Mouse (Mus musculus) spleen, adult 12 weeks (tissue): ENCODE data around the gene Trim25.

ENCODE experiments used
- DNase-seq: peaks from one replicate; pipeline ENCODE4 v3.0.0; 2022; ENCODE audit warnings: low spot score

Trim25 gene

GRCm38 (mm10) chr11:88998974-88999722 lies at the start of gene Trim25:
TSS of gene Trim25 (plus strand) at chr11:88999376.
- DNase-seq, result peak; percentile 92

GRCm38 (mm10) chr11:88949802-88950639 lies 49.2 kb upstream of the Trim25 start:
- DNase-seq, result no peak

GRCm38 (mm10) chr11:88950640-88951250 lies 48.4 kb upstream of the Trim25 start:
- DNase-seq, result no peak

- no peak for DNase-seq
These were observed 47.6 kb upstream of the Trim25 start for GRCm38 (mm10) chr11:88951576-88951975.

GRCm38 (mm10) chr11:88952117-88952516 lies 47.1 kb upstream of the Trim25 start:
- no peak for DNase-seq

GRCm38 (mm10) chr11:88953582-88953981 lies 45.6 kb upstream of the Trim25 start:
- no peak for DNase-seq

GRCm38 (mm10) chr11:88954803-88955202 lies 44.4 kb upstream of the Trim25 start:
- peak; percentile 19 for DNase-seq

GRCm38 (mm10) chr11:88955217-88955969 lies 43.8 kb upstream of the Trim25 start, which contains the start of gene Scpep1:
TSS of gene Scpep1 (minus strand) at chr11:88955465.
- DNase-seq, result peak; percentile 94

- no peak for DNase-seq
These were observed 40.3 kb upstream of the Trim25 start for GRCm38 (mm10) chr11:88958851-88959250.

- no peak for DNase-seq
These were observed 32.3 kb upstream of the Trim25 start, which contains the start of gene Elobl for GRCm38 (mm10) chr11:88966881-88967361. TSS of gene Elobl (minus strand) at chr11:88966931.

- peak; percentile 26 for DNase-seq
These were observed 28.9 kb upstream of the Trim25 start, which contains the start of gene Coil for GRCm38 (mm10) chr11:88970202-88970732. TSS of gene Coil (plus strand) at chr11:88970252.

- peak; percentile 78 for DNase-seq
These were observed 25.1 kb upstream of the Trim25 start for GRCm38 (mm10) chr11:88973776-88974701.

- DNase-seq, result no peak
These were observed 22.9 kb upstream of the Trim25 start for GRCm38 (mm10) chr11:88976320-88976719.

GRCm38 (mm10) chr11:88977188-88977587 lies 22.0 kb upstream of the Trim25 start:
- DNase-seq, result no peak

- DNase-seq, result no peak
These were observed 17.8 kb upstream of the Trim25 start for GRCm38 (mm10) chr11:88981337-88981736.

- DNase-seq, result no peak
These were observed 12.6 kb upstream of the Trim25 start for GRCm38 (mm10) chr11:88986616-88987015.

- no peak for DNase-seq
These were observed 10.2 kb upstream of the Trim25 start for GRCm38 (mm10) chr11:88988956-88989355.

GRCm38 (mm10) chr11:88989530-88989929 lies 9.6 kb upstream of the Trim25 start:
- DNase-seq, result no peak

- no peak for DNase-seq
These were observed 6.0 kb upstream of the Trim25 start for GRCm38 (mm10) chr11:88993186-88993585.

- peak; percentile 54 for DNase-seq
These were observed 5.6 kb upstream of the Trim25 start for GRCm38 (mm10) chr11:88993625-88994024.
